Mouse (Mus musculus): Measurements from ENCODE around the gene Faf1.

The Faf1 gene

DNA sequence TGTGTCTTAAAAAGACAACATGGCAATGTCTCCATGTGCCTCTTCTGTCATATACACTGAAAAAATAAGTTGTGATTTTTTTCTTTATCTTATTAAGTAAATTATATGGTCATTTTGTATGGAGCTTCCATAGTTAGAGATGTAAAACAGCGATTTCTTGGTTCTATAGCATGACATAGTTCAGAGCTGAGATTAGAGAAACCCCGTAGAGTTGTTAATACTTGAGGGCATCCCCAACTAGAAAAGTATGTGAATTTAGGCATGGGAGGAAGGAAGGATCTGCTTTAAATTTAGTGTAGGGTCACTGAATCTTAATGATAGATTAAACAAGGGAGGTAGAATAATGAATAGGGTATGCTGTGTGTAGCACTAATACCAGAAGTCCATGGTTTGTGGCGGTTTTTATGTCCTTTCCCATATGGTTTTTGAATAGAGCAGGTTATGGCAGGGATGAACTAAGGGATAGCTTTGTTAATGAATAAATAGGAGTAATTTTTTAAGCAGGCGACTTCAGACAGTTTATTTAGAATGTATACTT lies 106.3 kb downstream of the Faf1 start:
- no peak for DNase-seq (ENCODE audit: low spot score)

DNA sequence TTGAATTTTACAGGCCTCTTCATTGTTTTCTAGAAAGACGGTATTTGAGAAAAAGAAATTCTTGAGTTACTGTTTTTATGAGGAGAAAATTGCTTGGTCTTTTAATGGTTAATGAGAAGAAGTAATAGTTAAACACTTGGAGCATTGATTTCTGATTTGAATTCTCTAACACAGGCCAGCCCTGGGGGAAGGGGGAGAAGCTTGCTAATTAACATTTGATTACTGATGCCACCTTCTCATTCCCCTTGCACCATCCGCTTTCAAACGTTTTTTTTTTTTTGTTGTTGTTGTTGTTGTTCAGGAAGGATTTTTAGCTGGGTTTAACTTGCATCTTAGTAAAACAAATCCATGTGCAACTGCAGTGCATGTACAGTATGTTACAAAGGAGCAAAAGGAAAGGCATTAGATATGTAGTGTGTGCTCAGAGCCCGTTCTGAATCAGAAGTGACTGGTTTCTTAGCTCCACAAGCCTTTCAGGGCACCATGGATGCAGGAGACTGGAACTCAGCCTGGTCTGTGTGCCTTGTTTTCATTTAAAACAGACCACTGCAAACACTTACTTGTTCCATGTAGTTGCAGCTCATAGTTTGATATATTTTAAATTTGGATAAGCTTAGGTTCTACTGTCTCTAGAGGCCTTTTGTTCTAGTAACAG lies 113.1 kb downstream of the Faf1 start:
- no peak for DNase-seq (ENCODE audit: low spot score)

DNA sequence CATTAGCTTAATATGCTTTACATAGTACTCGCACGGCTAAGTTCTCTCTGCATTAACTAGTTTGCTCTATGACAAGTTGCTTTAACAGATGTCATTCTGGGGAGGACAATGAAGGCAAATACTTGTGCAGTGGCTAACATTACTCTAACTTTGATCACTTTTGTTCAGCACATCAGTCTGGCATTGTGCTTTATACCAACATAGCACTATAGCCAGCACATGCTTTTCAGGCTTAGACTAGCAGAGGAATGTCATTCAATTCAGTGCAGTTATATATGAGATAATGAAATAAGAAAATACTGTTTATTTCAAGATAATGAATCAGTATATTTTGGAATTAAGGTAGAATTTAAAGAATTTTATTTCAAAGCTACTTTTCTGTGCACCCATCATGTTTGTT lies 115.9 kb downstream of the Faf1 start:
- DNase-seq (ENCODE audit: low spot score), result no peak

DNA sequence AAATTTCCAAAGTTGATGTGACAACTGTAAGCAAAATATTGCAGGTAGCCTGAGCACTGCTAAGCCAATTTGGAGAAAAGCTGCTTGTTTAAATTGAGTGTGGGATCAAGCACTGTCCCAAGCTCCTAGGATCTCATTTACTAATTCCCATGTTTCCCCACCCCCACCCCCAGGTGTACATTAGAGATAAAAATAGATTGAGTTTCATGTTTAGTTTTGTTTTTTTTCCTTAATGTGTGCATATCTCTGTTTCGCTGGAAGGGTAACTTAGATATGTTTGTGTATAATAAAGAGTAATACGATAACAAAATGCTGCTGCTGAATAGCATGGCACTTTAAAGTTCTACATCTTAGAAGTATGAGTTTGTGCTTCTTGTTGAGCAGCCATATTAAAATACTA lies 116.7 kb downstream of the Faf1 start:
- DNase-seq (ENCODE audit: low spot score), result no peak

DNA sequence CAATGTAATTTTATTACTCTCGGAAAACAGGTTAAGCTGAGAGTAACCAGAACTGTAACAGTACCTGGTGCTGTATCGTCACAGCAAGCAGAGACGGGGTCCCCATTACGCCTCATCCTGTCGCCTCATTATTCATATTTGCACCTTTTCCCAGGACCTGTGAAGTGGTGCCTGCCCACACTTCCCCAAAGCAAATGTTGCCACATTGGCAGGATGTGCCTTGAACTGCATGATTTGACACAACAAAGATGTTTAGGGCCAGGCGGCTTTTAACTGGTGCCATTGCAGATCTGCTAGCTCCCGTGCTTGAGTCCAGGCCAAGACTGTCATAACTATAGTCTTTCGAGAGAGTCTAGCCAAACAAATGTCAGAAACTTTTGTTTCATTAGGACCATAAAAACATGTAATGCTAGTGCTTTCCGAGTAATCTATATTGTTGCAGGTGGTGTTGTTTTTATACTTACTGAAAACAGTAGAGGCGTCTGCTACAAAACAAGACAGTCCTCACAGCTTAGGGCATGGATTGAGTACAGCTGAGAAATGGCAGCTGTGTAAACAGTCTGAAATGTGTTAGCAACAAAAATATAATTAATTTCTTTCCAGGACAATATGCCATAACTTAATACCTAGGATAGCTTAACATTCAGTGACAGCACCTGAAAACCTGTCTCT lies 121.3 kb downstream of the Faf1 start:
- DNase-seq (ENCODE audit: low spot score), result no peak

DNA sequence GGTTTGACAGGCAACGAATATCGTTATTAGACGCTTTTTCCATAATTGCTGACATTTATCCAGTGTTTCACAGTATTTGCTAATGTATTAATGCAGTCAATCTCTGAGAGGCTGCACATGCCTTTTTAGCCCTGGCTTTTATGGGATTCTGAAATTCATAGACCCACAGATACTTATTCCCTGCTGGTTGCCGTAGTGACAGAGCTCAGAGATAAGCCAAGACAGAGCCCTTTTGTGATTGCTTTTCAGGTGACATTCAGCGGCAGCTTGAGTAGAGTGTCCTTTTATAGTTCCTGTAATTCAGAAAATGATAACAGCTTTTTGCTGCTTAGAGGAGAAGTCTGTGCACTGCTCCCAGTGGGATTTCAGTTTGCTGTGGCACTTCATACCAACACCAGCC lies 130.0 kb downstream of the Faf1 start:
- DNase-seq (ENCODE audit: low spot score), result no peak

DNA sequence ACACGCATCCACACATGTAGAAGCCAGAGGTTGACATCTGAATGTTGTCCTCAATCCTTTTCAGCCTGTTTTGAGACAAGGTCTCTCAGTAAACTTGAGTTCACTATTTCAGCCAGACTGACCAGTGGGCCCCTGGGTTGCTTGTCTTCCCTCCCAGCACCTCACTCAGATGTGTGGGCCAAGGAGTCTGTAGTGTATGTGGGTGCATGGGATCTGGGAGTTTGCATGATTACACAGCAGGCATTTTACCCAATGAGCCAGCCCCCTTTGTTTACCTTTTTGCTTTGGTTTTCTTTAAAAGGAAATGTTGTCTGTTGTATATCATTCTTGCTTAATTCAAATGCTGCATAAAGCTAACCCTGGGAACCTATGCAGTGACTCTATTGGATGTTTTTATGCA lies 138.8 kb downstream of the Faf1 start:
- DNase-seq (ENCODE audit: low spot score), result no peak

DNA sequence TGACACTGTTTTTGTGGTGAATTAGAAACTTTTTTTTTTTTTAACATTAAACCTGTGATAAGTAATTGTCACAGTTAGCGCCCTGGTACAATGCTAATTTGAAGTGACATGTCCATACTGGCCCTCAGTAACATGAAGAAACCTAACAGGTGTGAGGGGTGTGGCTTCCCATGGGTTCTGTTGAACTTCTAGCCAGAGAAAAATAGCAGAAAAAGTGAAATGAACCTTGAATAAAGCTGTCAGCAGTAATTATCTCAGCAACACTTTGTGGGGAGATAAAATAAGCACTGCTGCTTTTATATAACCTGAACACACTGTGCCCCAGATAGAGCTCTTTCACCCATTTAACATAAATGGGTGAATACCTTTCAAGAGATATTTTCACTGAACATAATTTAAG lies 139.2 kb downstream of the Faf1 start:
- no peak for DNase-seq (ENCODE audit: low spot score)

DNA sequence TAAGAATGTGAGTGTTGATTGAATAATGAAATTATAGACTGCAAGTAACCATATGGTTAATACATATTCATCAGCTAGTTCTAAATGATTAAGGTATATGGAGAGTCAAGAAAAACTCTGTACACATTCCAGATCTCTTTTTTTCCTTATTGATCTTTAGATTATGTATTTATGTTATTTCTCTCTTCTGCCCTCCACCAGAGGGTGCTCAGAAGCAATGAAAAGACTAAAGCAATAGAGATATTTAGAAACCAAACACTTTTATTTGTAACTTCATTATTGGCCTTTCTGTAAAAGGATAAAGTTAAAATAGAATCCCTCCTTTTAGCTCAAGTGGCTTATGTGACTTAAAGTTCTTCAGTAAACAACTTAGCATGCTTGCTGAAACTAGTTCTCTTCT lies 143.1 kb downstream of the Faf1 start:
- DNase-seq (ENCODE audit: low spot score), result no peak

DNA sequence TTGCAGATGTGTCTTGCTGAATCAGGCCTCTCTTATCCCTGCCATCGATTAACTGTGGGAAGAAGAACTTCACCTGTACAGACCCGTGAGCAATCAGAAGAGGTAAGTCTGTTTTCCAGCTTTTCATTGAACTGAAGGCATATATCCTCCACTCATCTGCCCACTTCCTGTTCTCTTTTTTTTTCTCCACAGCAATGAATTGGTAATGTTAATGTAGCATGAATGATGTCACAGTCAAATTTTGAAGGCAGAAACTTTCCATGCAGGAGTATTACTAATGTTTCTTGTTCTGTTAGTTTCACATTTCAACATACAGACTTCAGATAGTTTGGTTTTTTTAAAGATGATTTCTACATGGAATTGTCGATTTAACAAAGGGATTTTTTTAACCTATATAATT lies 153.4 kb downstream of the Faf1 start:
- no peak for DNase-seq (ENCODE audit: low spot score)

DNA sequence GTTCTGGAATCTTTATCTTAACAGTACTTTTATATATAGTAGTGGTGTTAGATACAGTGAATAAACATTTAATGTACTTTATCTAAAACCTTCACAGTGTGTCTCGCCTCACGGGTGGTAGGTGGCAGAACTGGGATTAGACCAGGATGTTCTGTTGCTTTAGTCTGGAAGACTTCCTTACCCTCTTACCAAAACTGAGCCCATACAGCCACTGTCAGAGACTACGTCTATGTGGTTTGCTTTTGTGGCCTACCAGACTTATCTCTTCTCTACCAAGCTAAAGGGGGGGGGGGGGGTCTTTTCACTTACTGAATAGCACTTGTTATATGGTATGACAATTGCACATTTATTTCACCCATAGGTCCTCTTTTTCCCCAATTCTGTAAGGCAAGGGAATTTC lies 181.5 kb downstream of the Faf1 start:
- DNase-seq (ENCODE audit: low spot score), result no peak

DNA sequence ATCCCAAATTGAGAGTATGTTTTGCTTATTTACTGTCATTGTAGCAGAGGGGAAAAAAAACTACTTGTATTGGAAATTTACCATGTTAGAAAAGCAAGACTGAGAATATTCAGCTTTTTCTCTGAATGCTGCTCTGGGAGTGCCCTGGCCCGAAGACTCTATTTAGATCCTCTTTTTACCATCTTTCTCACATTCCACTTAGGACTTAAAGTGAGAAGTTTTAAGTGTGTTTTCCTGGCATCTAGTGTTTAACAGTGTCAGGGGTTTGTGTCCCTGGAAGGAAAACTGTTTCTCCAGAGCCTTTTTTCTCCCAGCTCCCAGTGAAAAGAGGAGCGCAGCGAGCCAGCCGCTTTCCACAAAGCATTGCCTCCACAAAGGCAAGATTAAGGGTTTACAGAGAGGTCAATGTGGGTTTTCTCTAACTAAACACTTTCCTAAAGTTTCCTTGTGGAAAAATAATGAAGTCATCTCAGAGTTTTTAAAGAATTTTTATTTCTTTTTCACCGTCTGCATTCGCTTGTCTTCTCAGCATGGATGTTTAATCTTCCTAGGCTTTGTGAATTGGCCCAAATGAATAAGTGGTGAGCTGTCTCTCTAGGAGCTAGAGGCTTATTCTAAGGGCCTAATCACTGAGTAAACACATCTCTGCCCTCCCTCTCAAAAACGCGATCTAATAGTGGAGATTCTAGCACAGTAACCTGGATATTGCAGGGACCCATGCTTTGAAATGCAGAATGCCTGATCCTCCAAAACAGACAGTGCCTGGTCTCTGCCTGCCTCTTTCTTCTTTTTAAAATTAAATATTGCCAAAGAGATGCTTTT lies 182.4 kb downstream of the Faf1 start:
- DNase-seq (ENCODE audit: low spot score), result no peak

DNA sequence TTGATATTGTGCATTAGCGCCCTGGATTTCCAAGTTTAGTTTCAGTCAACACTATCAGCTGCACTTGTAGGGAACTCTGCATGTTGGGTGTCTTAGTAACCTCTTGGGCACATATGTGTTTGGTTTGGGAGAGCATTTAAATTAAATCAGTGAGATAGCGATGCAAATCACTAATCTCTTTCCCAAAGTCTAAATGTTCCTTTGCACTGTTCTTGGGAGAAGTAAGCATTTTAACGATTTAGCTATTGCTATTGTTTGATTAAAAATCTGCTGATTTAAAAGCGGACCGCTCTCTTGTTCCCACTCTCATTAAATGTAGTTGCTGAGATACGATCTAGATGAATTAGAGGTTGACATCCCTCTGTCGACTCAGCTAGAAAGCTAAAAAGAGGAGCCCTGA lies 183.0 kb downstream of the Faf1 start:
- DNase-seq (ENCODE audit: low spot score), result no peak

DNA sequence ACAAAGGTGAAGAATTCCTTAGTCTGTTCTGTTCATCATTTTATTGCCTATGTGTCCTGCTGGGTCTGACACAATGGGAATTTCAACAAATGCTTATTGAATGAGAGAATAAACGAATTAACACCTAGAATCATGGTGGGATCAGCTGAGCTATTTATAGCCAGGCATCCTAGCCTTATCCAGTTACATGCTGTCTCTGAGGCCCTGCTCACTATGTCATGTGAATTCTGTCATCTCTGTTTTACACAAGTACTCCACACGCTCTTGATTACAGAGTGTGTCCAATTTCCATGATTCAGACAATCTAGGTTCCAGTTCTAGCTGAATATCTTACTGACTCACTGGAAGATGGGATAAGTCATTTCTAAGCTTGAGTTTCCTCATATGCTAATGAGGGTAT lies 183.9 kb downstream of the Faf1 start:
- no peak for DNase-seq (ENCODE audit: low spot score)

DNA sequence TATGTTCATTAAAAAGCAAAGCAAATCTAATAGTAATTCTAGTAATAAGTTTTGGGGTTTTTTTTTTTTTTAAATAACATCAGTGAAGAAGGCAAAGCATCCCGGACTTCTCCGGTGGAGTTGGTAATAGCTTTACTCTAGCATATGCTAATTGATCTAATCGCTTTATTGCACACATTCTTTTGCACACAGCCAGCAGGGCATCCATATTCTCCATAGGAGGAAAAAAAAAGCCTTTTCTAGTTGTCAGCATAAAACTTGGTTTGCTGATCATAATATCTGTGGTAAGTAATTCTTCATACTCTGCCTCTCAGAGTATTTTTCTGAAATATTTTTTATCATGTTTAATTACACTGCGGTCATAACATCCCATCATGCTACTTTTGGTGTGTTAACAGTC lies 185.9 kb downstream of the Faf1 start:
- DNase-seq (ENCODE audit: low spot score), result no peak

DNA sequence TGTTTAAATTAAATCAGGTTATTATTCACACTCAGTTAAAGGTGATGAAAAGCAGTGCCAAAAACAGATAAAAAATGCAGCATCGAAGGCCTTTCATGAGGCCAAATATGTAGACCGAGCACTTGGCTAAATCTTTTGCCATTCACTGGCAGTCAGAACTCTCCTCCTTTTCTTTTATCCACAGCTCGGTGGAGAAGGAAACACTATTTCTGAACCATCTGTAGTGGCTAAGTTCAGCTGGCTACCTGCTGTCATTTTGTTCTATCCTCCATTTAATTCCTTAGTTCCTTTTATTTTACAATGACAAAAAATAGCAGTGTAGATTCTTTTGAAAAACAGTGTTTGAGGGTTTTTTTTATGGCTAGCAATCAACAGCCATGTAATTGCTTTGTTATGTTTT lies 186.6 kb downstream of the Faf1 start:
- DNase-seq (ENCODE audit: low spot score), result no peak

DNA sequence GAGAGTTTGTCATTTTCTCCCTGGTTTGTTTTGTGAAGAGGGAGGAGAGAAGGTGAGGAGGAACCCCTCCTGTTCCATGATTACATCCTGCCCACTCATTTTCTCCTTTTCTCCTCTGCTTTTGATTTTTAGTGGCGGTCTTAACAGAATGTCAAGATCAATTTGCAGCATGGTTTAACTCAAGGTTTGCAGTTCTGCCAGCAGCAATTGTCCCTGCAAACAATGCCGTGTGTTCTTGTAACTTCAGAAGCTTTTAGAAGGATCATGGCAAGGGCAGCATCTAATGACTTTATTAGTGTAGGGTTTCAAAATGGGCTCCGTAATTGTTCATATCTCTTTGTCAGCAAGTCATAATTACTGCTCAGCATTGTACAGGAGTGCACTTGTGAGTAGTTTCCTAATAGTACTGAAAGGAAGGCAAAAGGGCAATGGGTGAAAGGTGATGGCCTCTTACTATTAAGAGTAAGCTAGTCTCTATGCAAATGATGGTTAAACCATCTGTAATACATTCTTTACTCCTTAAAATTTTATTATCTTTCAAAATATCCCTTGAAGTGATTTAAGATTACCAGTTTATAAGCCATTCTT lies 192.6 kb downstream of the Faf1 start:
- no peak for DNase-seq (ENCODE audit: low spot score)

DNA sequence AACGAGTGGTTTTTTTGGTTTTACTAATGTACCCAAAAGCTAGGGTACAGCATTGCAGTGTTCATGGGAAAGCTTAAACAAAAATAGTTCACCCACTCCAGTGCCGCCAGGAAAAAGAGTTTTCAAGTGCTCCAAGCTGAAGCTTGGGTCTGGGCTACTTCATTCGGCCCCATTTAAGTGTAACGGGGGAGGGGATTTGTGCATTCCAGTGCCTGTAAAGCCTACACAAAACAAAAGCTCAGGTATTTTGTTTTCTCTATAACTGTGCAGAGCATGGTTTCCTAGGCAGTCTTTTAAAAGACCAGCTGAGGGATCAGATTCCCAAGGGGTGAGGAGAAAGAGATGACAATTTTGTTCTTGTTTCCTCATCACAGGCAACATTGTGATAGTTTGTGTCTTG lies 207.9 kb downstream of the Faf1 start:
- DNase-seq (ENCODE audit: low spot score), result no peak

DNA sequence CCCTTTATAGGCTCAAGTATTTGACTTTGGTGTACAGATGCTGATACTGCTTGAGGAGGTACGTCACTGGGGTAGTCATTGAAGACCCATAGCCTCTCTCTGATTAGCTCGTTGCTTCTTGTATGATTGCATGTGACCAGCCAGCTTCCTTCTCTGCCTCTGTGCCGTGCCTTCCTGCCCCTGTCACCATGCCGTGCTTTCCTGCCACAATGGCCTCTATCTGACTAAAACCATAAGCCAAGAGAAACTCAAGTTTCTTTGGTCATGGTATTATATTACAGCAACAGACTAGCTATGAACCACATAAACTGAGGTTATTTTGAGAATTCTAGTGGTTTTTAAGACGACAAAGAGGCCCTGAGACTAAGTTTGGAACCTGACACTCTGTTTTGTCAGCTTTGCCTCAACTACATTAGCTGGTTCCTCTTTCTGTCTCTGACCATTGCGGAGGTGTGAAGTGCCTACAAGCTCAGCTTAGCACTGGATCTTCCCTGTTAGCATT lies 211.5 kb downstream of the Faf1 start:
- no peak for DNase-seq (ENCODE audit: low spot score)

DNA sequence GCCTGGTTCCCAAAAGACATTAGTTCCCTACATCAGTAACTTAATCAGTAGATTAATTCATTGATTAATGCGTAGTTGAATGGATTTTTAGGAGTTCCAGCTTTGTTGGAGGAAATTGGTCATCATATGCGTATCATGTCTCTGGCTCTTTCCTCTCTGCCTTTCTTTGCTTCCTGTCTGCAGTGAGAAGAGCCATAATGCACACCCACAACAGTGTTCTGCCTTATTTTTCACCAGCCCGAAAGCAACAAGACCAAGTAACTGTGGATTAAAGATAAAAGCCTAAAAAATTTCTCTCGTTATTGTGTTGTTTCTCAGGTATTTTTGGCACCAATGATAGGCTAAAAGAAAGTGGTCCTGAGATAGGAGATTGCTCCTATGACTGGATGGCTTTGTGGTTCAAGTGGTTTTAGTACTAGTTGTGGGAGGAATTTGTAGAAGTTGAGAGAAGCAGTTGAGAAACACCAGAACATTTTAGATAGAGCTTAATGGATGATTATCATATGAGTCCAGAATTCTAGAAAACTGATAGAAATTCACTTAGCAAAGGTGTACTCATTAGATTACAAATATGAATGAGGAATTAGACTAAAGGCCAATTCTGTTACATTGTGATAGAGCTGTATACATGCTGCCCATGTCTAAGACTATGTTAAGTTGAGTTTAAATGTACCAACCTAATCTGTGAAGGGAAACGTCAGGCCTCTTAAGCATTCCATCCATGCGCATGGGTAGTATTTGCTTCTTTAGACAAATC lies 221.6 kb downstream of the Faf1 start:
- DNase-seq (ENCODE audit: low spot score), result no peak

DNA sequence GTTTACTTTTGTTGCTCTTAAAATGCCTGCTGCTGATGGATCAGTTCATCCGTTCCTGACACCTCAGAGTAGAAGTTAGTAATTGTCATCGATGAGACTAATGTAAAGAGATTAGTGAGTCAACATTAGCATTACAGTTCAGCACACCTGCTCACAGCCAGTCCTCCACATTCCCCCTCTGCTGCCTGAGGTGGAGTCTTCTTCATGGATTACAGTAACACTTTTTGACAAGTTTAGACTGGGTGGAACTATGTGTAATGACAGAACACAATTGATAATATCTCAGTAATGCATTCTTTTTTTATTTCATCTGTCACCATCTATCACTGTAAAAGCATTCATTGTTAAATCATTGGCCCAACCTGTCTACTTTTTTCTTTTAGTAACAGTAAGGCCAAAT lies 224.7 kb downstream of the Faf1 start:
- DNase-seq (ENCODE audit: low spot score), result no peak

DNA sequence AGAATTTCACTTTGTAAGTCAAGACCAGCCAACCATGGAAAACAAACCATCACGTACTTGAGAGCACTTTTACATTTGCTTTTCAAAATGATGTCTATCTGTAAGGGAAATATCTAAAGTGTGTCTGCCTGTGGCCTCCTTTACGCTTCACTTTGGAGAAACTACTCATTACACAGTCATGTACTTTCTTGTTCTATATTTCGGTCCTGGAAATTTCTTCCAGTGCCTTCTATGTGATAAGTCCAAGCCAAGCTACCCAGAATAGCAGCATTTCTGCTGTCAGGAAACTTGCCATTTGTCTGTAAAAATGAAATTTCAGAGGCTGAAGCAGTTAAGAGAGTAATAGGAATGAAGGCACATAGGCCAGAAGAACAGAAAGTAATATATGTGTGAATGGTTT lies 228.1 kb downstream of the Faf1 start:
- DNase-seq (ENCODE audit: low spot score), result no peak
